Mouse (Mus musculus) frontal cortex, adult 2 months (tissue): ENCODE measurements at regions not wholly inside any gene's neighbourhood (a gene's known extent, or its start where the extent isn't known, plus 50 kb on each side); places are given as distances from the start of the nearest gene placed in this dataset.
A peak's percentile ranks its signal among the peaks of the same experiment; 100 is the strongest.

ENCODE experiments used
- DNase-seq, 2 experiments: peaks; one replicate each; pipeline ENCODE4 v3.0.0; 2022; ENCODE audit warnings: low spot score in 1 of 2; ENCODE audit errors: extremely low spot score in 1 of 2

DNA sequence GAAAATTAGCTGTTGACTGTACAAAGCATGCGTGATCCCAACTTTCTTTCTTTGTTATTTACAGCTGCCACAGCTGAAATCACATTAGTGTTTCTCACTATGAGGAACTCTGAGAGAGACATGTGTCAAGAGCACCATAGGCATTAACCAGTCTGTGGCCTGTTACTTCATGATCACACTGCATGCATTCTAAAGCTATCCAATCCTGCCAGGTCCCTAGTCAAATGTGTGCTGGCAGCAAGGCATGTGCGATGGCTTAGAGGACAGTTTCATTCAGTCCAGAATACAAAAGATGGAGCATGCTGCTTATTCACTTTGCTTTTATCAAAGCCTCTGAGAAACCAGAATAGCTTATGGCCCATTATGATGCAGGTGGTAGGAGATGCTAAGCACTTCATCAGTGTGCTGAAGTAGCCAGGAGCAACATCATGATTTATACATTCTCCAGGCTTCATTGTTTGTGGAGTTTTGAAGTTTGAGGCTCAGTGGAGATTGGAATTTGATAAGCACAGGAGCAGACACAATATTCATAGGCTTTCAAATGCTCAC is 882.9 kb upstream of the Lrrn3 start:
- DNase-seq: no peak

DNA sequence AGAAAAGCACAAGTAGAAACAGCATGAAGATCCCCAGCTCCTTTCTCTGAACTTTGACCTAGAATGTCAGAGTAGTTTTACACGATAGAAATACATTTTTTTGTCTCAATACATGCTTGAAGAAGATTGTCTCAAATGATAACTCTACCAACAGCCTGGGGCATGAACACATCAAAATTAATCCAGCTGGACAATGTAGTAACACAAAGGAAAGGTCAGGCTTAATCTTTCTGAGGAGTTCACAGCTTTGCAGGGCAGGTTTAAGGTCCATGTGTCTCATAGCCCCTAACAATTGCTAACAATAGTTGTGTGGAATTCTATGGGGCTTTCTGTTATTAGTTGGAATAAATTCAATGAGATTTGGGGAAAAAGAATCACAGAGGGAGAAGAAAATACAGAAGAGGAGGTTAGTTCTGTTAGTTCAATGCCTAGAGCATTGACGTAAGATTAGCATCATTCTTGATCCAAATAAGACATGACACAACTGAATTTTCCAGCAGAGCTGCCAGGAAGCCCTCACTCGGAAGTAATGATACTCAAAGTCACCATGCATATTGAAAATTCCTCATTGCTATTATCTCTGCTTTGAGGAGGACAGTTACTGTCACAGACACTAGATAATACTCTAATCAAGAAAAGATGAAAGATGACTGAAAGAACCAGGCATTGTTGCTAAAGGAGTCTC is 852.9 kb upstream of the Lrrn3 start:
- DNase-seq: no peak

DNA sequence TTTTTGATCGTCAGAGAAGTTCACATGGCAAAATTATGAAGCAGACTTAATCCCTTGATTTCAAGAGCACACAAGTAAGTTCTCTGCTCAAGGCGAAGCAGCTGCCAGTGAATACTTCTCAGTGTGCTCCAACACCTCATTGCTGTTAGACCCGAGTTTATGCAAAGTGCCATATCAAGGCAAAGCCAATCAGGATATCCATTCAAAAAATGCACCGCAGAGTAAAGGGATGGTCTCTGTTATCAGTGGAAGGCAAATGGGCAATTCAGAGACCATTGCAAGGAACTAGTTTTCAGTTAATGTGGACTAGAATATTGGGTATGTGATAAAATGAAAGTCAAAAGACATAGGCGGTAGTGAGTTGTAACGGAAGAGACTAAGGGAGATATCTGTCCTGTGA is 820.2 kb upstream of the Lrrn3 start:
- no peak for DNase-seq

DNA sequence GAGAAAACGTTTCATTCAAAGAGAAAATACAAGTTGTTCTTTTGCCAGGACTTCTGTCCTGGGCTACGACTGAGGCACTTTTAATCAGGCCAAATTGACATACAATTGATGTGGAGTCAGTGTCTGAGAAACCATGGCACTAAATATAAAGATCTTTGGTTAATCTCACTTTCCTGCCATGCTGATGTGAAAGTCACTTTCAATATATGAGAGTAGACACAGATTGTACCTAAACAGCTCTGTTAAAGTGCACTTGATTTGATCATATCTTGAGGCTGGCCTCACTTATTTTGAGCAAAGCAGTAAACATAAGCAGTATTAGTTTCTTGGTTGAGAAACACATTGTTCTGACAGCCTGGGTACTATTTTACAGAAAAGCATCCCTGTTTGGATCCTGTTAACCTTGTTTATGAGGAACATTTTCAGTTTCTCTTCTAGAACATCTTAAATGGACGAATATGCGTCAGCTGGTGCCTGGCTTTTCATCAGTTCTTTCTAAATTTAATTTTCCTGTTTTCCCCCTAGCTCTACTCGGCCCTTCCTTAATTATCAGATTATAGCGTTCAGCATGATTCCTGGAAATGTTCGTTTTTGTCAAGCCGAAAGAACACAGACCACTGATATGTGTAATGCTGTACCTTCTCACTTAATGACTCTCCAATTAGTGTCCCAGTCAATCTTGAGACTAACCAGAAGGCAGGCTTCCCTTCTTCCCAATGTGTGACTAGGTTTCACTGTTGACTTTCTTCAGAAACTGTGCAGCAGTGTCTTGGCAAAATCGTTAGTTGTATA is 791.2 kb upstream of the Lrrn3 start:
- DNase-seq: no peak

DNA sequence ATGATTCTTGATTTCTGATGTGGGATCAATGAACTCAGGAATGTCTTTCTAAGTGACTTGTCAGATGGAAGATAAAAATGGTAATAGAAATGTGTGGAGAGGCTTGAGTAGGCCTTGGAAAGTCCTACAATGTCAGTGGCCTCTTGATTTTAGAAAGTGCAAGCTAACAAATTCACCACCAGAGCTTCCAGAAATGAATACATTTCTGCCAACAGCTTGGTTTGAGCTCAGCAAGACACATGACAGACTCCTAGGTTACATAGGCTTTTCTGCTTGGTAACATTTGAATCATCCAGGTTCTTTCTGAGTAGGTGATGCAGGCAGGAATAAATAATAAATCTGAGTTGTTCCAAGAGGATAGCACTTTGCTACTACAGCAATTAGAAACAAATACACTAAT is 764.2 kb upstream of the Lrrn3 start:
- no peak for DNase-seq

DNA sequence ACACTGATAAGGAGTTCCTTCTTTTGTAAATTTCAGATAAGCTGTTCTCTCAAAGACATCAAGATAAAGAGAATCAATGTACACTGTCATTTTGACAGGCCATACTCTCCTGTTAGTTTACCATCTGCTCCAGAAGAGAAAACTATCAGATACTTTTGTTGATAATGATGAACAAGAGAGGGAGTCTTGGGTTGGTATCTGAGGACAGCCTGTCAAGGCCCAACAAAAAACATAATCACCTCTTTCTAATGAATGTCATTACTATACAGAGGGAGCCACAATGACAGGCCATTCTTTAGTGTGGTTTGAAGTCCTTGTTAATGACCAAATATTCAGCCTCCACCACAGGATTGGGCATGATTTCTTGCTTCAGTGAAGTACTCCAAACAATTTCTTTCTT is 743.0 kb upstream of the Lrrn3 start:
- no peak for DNase-seq

DNA sequence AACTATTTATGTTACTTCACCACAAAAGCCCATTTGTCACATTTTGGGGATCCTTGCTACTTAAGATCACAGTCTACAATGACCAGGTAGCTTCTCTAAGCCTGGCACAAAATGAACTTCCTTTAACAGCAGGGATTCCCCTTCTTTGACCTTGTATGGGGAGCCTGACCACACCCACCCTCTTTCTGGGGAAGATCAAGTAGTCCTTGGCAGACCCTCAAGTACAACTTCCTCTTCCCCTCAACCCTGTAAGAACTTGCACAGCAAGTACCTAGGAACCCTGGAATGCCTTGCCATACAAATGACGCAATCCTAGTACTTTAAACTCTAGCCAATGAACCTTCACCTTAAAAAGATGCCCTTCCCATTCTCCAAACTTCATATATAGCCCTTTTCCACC is 695.4 kb upstream of the Lrrn3 start:
- no peak for DNase-seq

DNA sequence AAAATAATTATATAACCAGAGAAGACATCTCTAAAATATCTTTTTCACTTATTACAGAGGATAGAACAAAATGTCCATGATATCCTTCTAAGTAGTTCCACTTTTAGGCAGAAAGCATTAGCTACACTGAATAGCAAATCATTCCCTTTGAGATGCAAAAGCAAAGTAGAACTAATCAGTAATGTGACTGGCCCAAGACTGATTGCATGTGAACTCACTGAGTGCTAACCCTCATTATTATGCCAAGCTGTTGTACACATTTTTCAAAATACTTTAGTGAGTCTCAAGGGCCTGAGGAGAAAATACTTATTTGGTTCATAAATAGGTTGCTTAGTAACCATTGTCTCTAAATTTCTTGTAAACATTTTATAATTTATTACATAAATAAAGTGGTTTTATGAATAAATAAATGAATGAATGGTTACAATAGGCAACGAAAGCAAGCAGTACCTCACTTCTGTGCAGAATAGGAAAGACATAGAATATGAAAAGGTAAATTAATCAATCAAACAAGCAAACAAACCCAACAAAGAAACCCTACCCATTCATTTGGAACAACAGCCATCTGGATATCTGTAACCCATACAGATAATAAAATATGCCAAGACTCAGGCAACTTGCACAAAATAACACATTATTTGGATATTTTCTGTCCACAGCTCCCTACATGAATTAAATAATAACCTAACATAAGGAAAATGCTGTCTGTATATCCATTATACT is 693.9 kb upstream of the Lrrn3 start:
- DNase-seq: no peak

DNA sequence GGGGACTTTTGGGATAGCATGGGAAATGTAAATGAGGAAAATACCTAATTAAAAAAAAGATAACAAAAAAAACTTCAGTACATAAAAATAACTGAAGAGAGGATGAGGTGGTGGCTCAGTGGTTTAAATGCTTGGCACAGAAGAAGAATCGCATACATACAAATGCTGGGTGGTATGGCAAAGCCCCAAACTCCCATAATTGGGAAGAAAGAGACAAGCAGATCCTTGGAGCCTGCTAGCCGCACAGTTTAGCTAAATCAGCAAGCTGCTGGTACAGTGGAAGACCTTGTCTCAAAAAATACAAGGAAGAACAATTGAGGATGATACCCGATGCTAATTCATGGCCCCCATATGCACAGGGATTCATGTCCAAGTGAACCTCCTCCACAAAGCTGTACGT is 661.7 kb upstream of the Lrrn3 start:
- no peak for DNase-seq

DNA sequence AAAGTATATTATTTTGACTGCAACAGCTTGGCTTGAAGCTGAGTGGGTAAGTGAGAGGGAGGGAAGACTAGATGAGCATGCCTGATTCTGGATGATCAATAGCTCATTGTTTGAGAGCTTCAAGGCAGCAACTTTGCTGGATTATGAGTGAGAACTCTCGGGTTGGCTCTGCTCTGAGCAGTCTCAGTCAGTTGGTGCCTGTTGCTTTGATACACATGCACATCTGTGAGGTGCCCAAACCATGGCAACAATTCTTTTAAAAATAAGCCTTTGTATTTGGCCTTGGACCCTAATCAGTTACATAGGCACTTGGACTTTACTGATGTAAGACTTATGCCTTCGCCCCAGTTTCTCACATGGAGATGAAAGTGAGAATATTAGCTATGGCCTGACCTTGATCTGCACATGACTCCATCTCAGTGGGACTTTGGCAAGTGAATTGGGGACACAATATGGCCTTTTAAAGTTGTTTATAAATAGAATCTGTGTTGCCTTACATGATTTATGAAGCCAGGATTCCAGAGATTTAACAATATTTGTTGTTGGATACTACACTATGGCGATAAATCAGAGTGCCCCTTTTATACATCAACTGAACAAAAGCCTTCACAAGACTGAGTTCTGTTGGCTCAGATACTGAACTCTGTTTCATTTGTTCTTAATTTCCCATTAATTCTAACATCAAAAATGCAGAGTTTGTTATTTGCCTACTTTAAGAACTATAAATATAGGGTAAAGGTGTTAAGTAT is 652.6 kb upstream of the Lrrn3 start:
- no peak for DNase-seq

DNA sequence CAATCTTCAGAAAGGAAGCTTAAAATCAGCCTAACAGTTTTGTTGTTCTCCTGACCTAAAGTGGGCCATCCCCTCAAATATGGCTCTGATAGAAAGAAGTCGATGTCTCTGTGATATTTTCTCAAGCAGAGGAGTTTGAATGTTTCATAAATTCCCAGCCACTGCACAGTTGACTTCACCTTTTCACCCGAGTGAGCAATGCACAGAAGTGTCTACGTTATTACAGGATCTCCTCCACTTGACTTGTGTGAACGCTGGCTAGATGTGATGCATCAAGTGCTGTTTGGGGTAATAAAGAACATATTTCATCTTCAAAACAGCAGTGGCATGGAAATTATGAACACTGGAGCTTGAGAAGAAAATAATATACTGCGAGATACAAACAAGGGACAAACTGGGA is 651.9 kb upstream of the Lrrn3 start:
- DNase-seq: peak in 1 of 2 experiments; percentile 4

DNA sequence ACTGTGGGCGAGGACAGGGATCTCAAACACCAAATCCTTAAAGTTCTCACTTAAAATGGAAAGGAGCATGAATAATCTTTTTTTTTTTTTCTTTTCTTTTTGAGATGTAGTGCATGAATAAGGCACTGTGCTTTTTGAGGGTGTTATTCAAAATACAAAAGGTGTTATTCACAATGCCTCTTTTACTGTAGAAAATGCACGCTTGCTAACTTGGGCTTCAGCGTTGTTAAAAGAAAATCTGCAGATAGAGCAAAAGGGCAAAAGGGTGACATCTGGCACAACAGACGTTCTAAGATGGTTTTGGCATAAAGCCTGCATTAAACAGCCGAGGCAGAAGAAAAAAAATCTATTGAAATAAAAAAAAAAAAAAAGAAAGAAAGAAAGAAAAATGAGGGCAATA is 651.5 kb upstream of the Lrrn3 start:
- peak; percentile 20 to 57 for DNase-seq

DNA sequence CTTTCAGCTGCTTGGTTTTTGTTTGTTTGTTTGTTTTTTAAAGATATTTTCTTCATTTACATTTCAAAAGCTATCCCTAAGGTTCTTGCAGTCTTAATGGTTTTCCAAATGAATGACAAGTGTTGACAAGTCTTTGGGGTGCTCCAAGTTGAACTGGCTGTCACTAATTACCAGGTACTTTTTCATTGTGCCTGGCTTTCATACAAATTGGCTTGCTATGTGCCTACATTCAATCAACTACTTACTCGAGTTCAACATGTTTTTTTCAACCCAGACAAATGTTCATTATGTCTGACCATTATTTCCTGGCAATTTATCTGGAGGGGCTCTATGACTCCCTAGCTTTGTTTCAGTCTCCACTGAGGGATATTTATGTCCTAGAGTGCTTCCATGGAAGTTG is 614.0 kb upstream of the Lrrn3 start:
- no peak for DNase-seq

DNA sequence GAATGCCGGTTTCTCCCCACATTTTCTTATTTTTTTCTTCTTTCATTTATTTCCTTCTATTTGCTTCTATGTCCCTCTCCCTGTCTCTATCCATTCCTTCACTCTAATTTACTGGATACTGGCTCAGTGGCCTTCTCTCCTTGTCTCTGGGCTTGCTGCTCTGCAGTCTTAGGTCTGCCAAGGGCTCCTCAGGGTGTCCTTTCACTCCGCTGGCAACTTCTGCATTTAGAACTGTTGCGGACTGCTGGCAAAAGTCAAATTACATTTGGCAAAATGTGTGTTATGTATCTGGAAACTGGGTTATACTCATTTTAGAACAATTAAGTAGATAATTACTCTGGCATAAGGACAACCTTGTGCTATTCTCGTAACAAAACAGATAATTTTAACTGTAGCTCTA is 584.2 kb upstream of the Lrrn3 start:
- DNase-seq: peak in 1 of 2 experiments; percentile 2

DNA sequence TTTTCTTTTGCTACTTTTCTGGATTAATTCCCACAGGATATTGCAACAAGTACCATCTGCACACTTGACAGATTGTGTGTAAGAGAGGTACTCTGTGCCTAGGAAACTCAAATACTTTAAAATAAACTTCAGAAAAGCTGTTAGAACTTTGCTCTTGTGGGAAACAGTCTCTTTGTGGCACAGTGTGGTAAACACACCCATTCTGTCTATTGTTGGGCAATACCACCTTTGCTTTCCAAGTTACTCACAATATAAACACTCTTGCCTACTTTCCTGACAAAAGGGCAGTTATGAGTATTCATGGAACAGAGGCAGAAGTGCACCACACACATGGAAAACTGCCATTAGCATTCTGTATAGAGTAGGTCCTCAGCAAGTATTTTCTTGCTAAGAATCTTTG is 577.5 kb upstream of the Lrrn3 start:
- no peak for DNase-seq

DNA sequence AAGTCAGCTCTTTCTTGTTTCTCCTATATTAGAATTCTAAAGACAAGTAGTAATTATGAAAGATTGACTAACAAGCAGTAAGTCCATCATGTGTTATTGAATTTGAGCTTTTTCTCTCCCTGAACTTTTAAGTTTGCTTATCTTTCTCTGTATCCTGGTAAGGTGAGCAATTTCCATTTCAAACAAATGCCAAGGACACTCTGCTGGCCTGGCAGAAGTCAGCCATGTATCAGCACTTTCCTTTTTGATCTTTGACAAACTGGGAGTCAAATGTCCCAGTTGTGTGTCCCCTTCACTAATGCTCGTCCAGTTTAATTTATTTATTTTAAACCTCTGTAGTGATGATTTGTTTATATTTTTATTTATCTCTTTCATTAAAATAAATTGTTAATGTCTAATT is 562.8 kb upstream of the Lrrn3 start:
- no peak for DNase-seq

DNA sequence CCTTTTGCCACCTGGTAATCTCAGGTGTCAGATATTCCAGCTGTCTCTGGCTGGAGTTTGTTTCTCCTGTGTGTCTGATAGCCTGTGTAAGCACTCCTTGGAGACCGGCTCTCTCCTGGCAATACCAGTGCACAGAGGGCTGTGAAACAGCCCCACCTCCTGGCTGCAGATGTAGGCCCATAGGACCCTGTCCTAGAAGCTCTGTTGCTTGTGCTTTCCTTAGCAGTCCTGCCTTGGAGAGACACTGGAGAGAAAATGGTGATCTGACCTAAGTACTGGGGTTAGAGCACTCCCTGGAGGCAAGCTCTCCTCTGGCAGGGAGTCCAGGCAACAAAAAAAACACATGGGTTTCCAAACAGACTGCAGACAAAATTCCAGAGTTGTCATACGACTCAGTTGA is 541.6 kb upstream of the Lrrn3 start:
- no peak for DNase-seq

DNA sequence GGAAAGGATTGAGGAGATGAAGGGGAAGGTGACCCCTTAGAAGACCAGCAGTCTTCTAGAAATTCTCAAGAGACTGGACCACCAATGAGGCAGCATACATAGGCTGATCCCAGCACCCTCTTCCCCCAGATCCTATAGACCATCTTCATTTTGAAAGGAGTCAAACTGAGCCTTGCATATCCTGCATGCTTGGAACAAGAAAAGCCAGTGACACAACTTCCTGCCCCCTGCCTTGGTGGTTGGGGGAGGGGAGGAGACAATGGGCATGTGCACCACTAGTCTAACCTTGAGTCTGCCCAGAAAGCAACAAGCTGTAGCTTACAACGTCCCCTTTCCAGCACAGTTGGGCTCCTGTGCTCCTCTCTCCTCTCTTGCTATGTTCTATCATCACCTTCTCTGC is 531.3 kb upstream of the Lrrn3 start:
- DNase-seq: no peak

DNA sequence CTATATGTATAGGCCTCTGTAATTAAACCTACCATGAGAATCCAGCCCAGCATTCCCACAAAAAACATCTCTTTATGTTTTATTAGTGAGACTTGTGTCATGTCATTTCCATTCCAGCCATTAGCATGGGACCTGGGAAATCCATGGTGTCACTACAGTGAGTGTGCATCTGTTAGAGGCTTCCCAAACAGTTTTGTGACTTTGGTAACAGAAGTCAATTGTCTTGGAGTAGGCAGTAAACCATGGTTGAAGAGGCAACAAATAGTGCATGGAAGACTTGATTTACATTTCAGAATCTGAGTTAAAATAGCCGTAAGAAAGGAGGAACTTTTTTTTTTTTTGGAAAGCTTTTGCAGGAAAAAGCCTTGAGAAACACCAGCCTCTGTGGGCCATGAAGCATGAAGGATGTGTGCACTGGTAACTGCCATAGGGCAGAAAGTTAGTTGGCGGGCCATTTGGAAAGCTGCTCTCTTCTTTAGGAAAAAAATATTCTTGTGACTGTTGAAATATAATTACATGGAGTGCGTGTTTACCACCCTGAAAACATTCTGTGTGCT is 522.7 kb upstream of the Lrrn3 start:
- DNase-seq: no peak

DNA sequence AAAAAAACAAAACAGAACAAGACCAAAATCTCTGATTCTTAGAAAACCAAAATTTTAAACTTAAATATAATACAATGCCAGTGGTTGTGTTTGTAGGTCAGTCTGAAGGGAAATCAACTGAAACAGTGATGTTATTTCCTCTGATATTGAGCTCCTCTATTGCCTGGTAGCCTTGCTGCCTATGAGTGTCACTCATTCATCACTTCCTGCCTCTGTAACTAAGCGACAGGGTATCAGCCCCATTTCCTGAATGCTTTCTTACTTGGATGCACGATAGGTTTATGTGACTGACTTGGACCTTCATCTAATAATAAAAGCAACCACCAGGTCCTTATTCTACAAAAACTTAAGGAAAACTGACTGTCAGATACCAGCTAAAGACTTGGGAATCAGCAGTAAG is 520.7 kb upstream of the Lrrn3 start:
- no peak for DNase-seq
